Mouse (Mus musculus): ENCODE measurements at regions not wholly inside any gene's neighbourhood (a gene's known extent, or its start where the extent isn't known, plus 50 kb on each side); places are given as distances from the start of the nearest gene placed in this dataset.

GRCm38 (mm10) chr12:52435795-52436211 lies 68.0 kb upstream of the Arhgap5 start:
- Histone ChIP-seq H3K4me3 (ENCODE audit: low read depth, low read length) (no peak overlapping the region), H3K4me2 (ENCODE audit: low read depth) (no peak overlapping the region), H3K36me3 (ENCODE audit: control insufficient read depth, insufficient read depth, low read length) (no peaks in the 10 kb centered on the region), H3K27me3 (ENCODE audit: control insufficient read depth, insufficient read depth, low read length) (no peaks in the 10 kb centered on the region), H3K9me3 (ENCODE audit: control insufficient read depth, low read length) (no peaks in the 10 kb centered on the region), H3K27ac (ENCODE audit: low read depth, low read length) (no peak overlapping the region), H3K4me1 (ENCODE audit: control insufficient read depth, insufficient read depth, low read length) (no peaks in the 10 kb centered on the region), H3K9ac (ENCODE audit: low read length) (no peak overlapping the region)
- 74% methylated on average over 16 of the region's 16 CpGs for WGBS
- no peak for DNase-seq (ENCODE audit: low spot score)
- peak; percentile 58; the same call in 1 of the 2 replicates for ATAC-seq (ENCODE audit: insufficient read depth, low FRiP score, low TSS enrichment)

GRCm38 (mm10) chr12:52436941-52437340 lies 66.8 kb upstream of the Arhgap5 start:
- Histone ChIP-seq H3K27ac (ENCODE audit: low read depth, low read length) (no peak overlapping the region), H3K36me3 (ENCODE audit: control insufficient read depth, insufficient read depth, low read length) (no peaks in the 10 kb centered on the region), H3K4me1 (ENCODE audit: control insufficient read depth, insufficient read depth, low read length) (no peaks in the 10 kb centered on the region), H3K9ac (ENCODE audit: low read length) (no peak overlapping the region), H3K4me2 (ENCODE audit: low read depth) (no peak overlapping the region), H3K9me3 (ENCODE audit: control insufficient read depth, low read length) (no peaks in the 10 kb centered on the region), H3K4me3 (ENCODE audit: low read depth, low read length) (no peak overlapping the region), H3K27me3 (ENCODE audit: control insufficient read depth, insufficient read depth, low read length) (no peaks in the 10 kb centered on the region)
- 84% methylated on average over 4 of the region's 4 CpGs for WGBS
- ATAC-seq (ENCODE audit: insufficient read depth, low FRiP score, low TSS enrichment), result no peak
- no peak for DNase-seq (ENCODE audit: low spot score)

- no peak overlapping the region for H3K4me2 ChIP-seq (ENCODE audit: low read depth)
- no peaks in the 10 kb centered on the region for H3K9me3 ChIP-seq (ENCODE audit: control insufficient read depth, low read length)
- DNase-seq (ENCODE audit: low spot score) (no peak), ATAC-seq (ENCODE audit: insufficient read depth, low FRiP score, low TSS enrichment) (no peak)
- H3K4me1 ChIP-seq (ENCODE audit: control insufficient read depth, insufficient read depth, low read length), result no peaks in the 10 kb centered on the region
- no peak overlapping the region for H3K4me3 ChIP-seq (ENCODE audit: low read depth, low read length)
- no peak overlapping the region for H3K27ac ChIP-seq (ENCODE audit: low read depth, low read length)
- H3K36me3 ChIP-seq (ENCODE audit: control insufficient read depth, insufficient read depth, low read length), result no peaks in the 10 kb centered on the region
- 86% methylated on average over 1 of the region's 1 CpGs for WGBS
- H3K27me3 ChIP-seq (ENCODE audit: control insufficient read depth, insufficient read depth, low read length), result no peaks in the 10 kb centered on the region
- no peak overlapping the region for H3K9ac ChIP-seq (ENCODE audit: low read length)
These were observed 64.5 kb upstream of the Arhgap5 start for GRCm38 (mm10) chr12:52439241-52439640.

GRCm38 (mm10) chr12:52440868-52441365 lies 62.9 kb upstream of the Arhgap5 start:
- Histone ChIP-seq H3K27ac (ENCODE audit: low read depth, low read length) (no peak overlapping the region), H3K27me3 (ENCODE audit: control insufficient read depth, insufficient read depth, low read length) (no peaks in the 10 kb centered on the region), H3K36me3 (ENCODE audit: control insufficient read depth, insufficient read depth, low read length) (no peaks in the 10 kb centered on the region), H3K4me2 (ENCODE audit: low read depth) (no peak overlapping the region), H3K9me3 (ENCODE audit: control insufficient read depth, low read length) (no peaks in the 10 kb centered on the region), H3K4me1 (ENCODE audit: control insufficient read depth, insufficient read depth, low read length) (no peaks in the 10 kb centered on the region), H3K4me3 (ENCODE audit: low read depth, low read length) (no peak overlapping the region), H3K9ac (ENCODE audit: low read length) (no peak overlapping the region)
- WGBS, result 87% methylated on average over 7 of the region's 7 CpGs
- ATAC-seq (ENCODE audit: insufficient read depth, low FRiP score, low TSS enrichment) (no peak), DNase-seq (ENCODE audit: low spot score) (no peak)

GRCm38 (mm10) chr12:52442337-52442736 lies 61.4 kb upstream of the Arhgap5 start:
- DNase-seq (ENCODE audit: low spot score), result no peak
- Histone ChIP-seq H3K36me3 (ENCODE audit: control insufficient read depth, insufficient read depth, low read length) (no peaks in the 10 kb centered on the region), H3K4me2 (ENCODE audit: low read depth) (no peak overlapping the region), H3K27ac (ENCODE audit: low read depth, low read length) (no peak overlapping the region), H3K27me3 (ENCODE audit: control insufficient read depth, insufficient read depth, low read length) (no peaks in the 10 kb centered on the region), H3K4me3 (ENCODE audit: low read depth, low read length) (no peak overlapping the region), H3K9me3 (ENCODE audit: control insufficient read depth, low read length) (no peaks in the 10 kb centered on the region), H3K4me1 (ENCODE audit: control insufficient read depth, insufficient read depth, low read length) (no peaks in the 10 kb centered on the region), H3K9ac (ENCODE audit: low read length) (no peak overlapping the region)
- ATAC-seq (ENCODE audit: insufficient read depth, low FRiP score, low TSS enrichment), result no peak
- WGBS, result 91% methylated on average over 5 of the region's 5 CpGs

- Histone ChIP-seq H3K9me3 (ENCODE audit: control insufficient read depth, low read length) (no peaks in the 10 kb centered on the region), H3K4me2 (ENCODE audit: low read depth) (no peak overlapping the region), H3K27ac (ENCODE audit: low read depth, low read length) (no peak overlapping the region), H3K9ac (ENCODE audit: low read length) (no peak overlapping the region), H3K4me3 (ENCODE audit: low read depth, low read length) (no peak overlapping the region), H3K4me1 (ENCODE audit: control insufficient read depth, insufficient read depth, low read length) (no peaks in the 10 kb centered on the region), H3K27me3 (ENCODE audit: control insufficient read depth, insufficient read depth, low read length) (no peaks in the 10 kb centered on the region), H3K36me3 (ENCODE audit: control insufficient read depth, insufficient read depth, low read length) (no peaks in the 10 kb centered on the region)
- WGBS, result 76% methylated on average over 2 of the region's 2 CpGs
- DNase-seq (ENCODE audit: low spot score) (no peak), ATAC-seq (ENCODE audit: insufficient read depth, low FRiP score, low TSS enrichment) (no peak)
These were observed 58.0 kb upstream of the Arhgap5 start for GRCm38 (mm10) chr12:52445731-52446130.

DNA sequence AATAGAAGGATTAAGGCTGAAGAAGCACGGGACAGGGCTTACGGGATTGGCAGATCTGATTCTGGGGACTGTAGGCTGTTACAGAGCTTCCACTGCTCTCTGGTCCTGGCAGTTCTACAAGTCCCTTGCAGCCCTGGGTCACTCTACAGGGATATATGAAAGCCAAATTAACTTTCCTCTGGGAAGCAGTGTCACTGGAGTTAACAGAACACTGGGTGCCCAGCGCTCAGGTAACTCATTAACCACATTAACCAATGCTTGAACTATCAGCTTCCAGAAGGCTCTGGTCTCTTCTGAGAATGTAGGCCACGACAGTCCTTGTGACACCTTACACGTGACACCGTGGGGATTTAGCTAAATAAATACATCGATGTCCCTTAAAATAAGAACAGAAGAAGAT lies 57.3 kb upstream of the Arhgap5 start:
- Histone ChIP-seq H3K9ac (ENCODE audit: low read length) (no peak overlapping the region), H3K27ac (ENCODE audit: low read depth, low read length) (no peak overlapping the region), H3K36me3 (ENCODE audit: control insufficient read depth, insufficient read depth, low read length) (no peaks in the 10 kb centered on the region), H3K27me3 (ENCODE audit: control insufficient read depth, insufficient read depth, low read length) (no peaks in the 10 kb centered on the region), H3K9me3 (ENCODE audit: control insufficient read depth, low read length) (no peaks in the 10 kb centered on the region), H3K4me1 (ENCODE audit: control insufficient read depth, insufficient read depth, low read length) (no peaks in the 10 kb centered on the region), H3K4me3 (ENCODE audit: low read depth, low read length) (no peak overlapping the region), H3K4me2 (ENCODE audit: low read depth) (no peak overlapping the region)
- DNase-seq (ENCODE audit: low spot score), result no peak
- no peak for ATAC-seq (ENCODE audit: insufficient read depth, low FRiP score, low TSS enrichment)
- WGBS, result 81% methylated on average over 7 of the region's 7 CpGs

DNA sequence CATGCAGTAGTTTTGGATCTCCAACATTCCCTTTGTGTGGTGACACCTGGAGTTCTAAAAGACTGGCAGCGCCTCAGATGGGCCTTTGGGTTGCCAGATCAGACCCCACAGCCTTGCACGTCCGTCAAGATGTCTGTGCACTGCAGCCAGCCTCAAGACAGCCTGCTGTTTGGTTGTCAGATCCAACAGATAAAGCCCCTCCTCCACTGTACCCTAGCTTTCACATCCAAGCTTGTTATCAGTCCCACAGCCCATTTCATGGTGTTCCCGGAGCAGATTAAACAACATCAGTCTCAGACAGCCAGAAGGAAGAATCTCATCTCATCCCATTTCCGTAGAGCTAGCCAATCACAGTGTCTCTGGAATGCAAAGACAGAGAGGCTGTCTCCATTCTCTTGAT lies 56.3 kb upstream of the Arhgap5 start:
- no peaks in the 10 kb centered on the region for H3K27me3 ChIP-seq (ENCODE audit: control insufficient read depth, insufficient read depth, low read length)
- no peaks in the 10 kb centered on the region for H3K4me1 ChIP-seq (ENCODE audit: control insufficient read depth, insufficient read depth, low read length)
- DNase-seq (ENCODE audit: low spot score) (no peak), ATAC-seq (ENCODE audit: insufficient read depth, low FRiP score, low TSS enrichment) (no peak)
- no peaks in the 10 kb centered on the region for H3K9me3 ChIP-seq (ENCODE audit: control insufficient read depth, low read length)
- H3K36me3 ChIP-seq (ENCODE audit: control insufficient read depth, insufficient read depth, low read length), result no peaks in the 10 kb centered on the region
- H3K9ac ChIP-seq (ENCODE audit: low read length), result no peak overlapping the region
- H3K27ac ChIP-seq (ENCODE audit: low read depth, low read length), result no peak overlapping the region
- WGBS, result 84% methylated on average over 5 of the region's 5 CpGs
- H3K4me3 ChIP-seq (ENCODE audit: low read depth, low read length), result no peak overlapping the region
- H3K4me2 ChIP-seq (ENCODE audit: low read depth), result no peak overlapping the region

GRCm38 (mm10) chr12:52448218-52448617 lies 55.6 kb upstream of the Arhgap5 start:
- Histone ChIP-seq H3K9ac (ENCODE audit: low read length) (no peak overlapping the region), H3K36me3 (ENCODE audit: control insufficient read depth, insufficient read depth, low read length) (no peaks in the 10 kb centered on the region), H3K4me3 (ENCODE audit: low read depth, low read length) (no peak overlapping the region), H3K4me2 (ENCODE audit: low read depth) (no peak overlapping the region), H3K9me3 (ENCODE audit: control insufficient read depth, low read length) (no peaks in the 10 kb centered on the region), H3K27me3 (ENCODE audit: control insufficient read depth, insufficient read depth, low read length) (no peaks in the 10 kb centered on the region), H3K4me1 (ENCODE audit: control insufficient read depth, insufficient read depth, low read length) (no peaks in the 10 kb centered on the region), H3K27ac (ENCODE audit: low read depth, low read length) (no peak overlapping the region)
- no peak for DNase-seq (ENCODE audit: low spot score)
- no peak for ATAC-seq (ENCODE audit: insufficient read depth, low FRiP score, low TSS enrichment)
- WGBS, result 85% methylated on average over 1 of the region's 1 CpGs

All from neural tube, embryonic 11.5 days (tissue).